Mouse (Mus musculus) ovary, adult 18-20 months (tissue): Measurements from ENCODE around the gene Cdon.

Experiments
- DNase-seq: peaks from one replicate; pipeline ENCODE4 v3.0.0; 2022; ENCODE audit warnings: low spot score, mixed read lengths

The Cdon gene

GRCm38 (mm10) chr9:35541941-35542340 is 121.0 kb downstream of the Cdon start:
- no peak for DNase-seq

DNA sequence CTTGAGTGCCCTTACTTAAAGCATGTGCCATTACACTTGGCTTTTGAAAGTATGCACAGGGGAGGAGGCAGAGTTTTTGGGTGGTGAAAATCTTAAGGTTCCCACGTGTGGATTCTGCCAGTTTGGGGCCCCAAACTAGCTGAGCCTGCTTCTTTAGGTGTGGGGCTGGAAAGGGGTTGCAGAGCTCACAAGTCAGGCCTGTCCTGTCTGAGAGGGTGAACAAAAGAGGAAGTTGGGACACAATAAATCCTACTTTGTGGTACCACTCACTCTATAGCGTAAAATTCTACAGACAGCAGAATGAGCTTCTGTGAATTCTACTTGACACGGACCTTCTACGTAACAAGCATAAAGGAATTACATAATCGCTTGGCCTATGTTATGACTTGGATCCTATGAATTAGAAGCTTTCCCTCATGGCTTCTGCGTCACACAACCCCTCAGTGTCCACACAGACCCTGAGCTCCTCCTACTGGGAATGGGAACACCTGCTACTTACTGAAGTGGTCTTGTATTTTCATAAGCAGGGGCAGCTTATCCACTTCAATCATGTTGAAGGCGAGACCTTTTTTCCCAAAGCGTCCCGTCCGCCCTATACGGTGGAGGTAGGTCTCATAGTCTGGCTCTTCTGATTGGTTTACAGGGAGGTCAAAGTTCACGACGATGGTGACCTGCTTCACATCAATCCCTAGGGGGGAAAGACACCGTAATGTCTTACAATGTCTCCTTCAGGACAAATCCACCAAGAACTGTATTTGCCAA is 122.4 kb downstream of the Cdon start:
- DNase-seq, result no peak

DNA sequence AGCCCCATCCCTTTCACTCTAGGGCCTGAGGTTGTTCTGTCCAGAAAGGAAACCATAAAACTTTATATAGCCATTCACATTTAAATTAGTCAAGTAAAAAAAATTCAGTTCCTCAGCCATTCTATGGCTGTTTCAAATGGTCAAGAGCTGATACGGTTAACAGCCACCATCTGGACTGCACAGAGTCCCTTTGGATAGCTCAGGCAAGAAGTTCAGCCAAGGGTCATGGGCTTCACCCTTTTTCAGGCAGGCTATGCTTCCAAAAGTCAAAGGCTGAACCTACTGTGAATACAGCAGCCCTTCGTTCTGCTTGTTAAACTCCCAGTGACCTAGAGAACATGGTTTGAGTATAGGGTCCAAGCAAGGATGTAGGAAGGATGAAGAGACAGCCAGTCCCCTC is 123.7 kb downstream of the Cdon start:
- no peak for DNase-seq

DNA sequence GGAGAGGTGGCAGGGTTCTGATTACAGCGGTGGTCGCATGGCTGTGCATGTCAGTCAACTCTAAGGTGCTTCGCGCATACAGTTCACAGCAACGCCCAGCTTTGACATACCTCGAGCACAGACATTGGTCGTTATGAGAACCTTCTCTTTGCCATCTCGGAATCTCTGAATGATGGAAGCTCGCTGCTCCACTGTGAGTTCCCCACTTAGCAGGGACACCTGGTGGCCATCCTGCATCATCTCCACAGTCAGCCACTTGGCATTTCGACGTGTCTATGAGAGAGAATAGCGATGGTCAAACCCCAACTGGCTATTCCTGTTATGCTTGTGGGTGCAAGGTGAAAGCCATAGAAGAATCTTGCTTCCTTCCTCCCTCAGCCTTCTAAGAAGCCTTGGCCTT is 124.8 kb downstream of the Cdon start:
- DNase-seq, result no peak

DNA sequence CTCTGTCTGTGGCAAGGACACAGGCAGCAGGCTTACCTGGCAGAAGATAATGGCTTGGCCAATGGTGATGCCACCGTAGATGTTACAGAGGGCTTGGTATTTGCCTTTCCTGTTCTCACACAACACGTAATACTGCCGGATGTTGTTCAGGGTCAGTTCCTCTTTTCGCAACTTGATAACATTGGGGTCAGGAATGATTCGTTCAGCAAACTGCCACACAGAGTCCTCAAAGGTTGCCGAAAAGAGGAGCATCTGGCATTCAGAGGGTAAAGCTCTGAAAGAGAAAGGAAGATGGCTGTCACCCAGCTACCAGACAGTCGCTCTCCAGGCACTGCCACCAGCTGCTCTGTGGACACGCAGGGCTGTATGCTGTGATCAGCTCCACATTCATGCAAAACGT is 125.8 kb downstream of the Cdon start:
- DNase-seq, result no peak

GRCm38 (mm10) chr9:35548455-35548854 is 127.5 kb downstream of the Cdon start:
- no peak for DNase-seq

DNA sequence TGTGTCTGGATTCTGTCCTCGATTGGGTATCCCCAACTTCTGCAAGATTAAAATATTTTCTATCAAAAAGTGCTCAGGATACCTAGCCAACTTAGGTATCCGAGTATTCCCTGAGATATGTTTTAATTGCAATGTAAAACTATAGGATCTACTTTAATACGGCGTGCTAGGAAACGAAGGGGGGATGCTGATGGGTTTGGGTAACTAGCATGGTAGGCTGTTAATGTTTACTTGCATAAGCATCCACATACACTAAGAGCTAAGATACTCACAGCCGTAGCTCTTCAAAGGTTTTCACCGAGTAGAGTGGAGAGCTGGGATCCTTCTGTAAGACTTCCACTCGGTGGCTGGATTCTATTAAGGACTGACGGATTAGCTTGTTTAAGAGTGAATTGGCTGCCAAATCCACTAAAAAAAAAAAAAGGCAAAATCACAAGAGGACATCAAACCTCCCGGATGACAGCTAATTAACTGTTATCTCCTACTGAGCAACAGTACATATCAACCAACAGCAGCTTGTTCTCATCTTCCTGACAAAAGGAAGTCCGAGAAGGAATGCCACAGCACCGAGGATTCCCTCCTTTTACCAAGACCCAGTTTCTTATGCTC is 135.7 kb downstream of the Cdon start:
- DNase-seq, result no peak
